Mouse (Mus musculus) thymus, adult 18-20 months (tissue): ENCODE results near the gene Astn2.

Experiments
- DNase-seq, 2 experiments: peaks; one replicate each; pipeline ENCODE4 v3.0.0; 2022; ENCODE audit warnings: mixed read lengths in 2 of 2

Astn2 gene

DNA sequence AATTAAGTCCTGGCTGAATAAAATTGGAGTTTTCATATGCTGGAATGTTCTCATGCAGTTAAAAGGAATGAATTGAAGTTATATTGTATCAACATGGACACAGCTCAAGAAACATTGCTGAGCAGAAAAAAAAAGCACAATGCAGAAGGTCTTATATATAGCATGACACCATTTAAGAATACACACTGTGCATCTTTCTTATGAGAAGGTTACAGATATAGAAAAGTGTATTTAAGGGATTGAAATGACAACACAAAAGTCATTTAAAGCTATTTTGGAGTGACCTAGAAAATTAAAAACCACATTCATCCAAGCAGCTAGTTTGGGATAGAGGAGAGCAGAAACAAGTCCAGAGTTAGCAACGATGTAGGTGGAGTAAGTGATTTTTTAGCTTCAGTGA is 571.4 kb downstream of the Astn2 start:
- DNase-seq: no peak

DNA sequence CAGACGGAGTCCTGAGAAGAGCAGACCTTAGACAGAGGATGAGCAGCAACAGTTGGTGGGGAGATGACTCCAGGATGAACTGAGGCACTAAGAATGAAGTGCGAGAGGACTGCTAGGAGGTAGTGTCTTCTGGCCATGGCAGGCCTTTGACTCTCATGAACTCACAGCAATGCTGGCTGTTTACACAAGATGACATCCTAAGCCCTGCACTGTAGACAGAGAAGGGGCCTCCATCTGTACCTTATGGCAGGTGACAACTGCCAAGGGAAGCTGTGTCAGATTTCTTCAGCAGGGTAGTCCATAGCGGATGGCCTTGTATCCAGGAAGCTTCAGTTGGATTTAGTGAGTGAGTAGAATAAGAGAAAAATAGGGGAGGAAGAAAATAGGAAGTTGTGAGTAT is 572.5 kb downstream of the Astn2 start:
- no peak for DNase-seq

DNA sequence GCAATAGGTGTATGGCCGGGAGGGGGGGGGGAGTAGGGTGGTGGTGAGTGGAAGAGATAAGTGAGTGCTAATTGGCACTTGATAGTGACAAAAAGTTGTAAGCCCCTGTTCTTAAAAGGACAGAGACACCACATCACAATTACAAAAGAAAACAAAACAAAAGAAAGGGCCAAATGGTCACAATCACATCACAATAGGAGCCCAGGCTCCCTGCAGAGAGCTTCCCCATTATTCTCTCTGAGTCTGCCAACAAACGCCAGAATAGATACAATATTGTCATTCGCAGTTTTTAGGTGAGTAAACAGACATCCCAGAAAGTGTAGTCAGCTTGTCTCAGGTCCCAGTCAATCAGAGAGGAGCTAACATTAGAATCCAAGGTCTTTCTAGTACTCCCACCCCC is 573.9 kb downstream of the Astn2 start:
- no peak for DNase-seq

DNA sequence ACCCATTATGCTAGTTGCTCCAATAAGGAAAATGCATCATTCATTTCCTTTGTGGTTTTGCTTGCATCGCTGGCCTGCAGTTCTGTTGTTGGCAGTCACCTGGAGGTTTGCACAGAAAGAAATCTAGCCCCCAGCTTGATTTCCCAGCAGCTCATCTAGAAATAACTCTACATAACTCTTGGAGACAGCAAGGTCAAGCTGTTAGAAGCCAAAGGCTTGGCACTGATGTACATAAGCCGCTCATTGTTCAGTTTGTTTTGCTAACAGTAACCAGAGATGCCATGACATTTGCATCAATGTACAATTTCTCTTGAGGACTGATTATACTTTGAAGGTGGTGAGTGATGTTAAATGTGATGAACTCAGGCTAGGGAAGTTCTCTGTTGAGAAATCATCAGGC is 583.3 kb downstream of the Astn2 start:
- DNase-seq: no peak

DNA sequence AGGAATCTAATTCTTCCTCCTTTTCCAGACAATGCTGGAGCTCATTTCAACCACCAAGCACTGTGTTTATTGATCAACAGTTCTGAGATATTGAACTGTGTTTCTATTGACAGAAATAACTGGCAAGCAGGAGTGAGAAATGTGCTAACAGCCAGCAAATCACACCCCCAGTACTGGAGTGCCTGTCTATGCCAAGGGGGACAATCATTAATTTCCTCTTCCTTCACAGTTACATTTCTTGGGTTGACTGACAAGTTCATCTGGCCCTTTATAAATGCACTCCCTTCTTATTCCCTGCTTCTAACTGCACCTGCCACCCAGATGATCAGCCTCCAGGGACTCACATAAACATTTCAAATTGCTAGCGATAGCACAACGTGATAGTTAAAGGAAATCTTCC is 584.2 kb downstream of the Astn2 start:
- no peak for DNase-seq

DNA sequence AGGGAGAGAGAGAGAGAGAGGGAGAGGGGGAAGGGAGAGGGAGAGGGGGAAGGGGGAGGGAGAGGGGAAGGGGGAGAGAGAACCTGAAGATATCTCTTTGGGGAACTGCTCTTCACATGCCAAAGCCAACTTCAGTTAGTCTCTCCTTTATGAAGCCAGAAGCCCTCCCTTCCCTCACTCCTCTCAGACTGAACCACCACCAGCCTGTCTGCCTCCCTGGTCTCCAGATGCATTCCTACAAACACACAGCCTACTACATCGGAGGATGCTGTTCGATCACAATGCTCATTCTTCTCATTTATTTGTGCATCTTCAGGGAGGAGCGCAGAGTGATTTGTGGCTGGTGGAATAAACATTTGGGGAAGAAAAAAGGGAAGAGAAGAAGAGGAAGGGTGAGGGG is 584.6 kb downstream of the Astn2 start:
- no peak for DNase-seq

DNA sequence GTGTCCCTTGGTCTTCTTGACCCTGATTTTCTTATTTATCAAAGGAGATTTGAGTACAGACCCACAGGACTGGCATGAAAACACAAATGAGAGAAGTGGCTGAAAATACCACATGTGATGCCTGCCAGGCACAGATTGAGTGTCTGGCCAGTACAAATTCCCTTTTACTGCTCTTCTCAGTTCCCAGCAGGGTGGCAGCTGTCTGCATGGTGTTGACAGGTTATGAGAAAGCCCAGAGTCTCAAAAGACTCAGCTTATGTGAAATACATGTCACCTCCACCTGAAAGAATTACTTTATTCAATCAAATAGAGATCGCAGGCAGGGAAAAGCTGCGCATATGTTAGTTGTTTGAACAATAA is 590.3 kb downstream of the Astn2 start:
- no peak for DNase-seq

DNA sequence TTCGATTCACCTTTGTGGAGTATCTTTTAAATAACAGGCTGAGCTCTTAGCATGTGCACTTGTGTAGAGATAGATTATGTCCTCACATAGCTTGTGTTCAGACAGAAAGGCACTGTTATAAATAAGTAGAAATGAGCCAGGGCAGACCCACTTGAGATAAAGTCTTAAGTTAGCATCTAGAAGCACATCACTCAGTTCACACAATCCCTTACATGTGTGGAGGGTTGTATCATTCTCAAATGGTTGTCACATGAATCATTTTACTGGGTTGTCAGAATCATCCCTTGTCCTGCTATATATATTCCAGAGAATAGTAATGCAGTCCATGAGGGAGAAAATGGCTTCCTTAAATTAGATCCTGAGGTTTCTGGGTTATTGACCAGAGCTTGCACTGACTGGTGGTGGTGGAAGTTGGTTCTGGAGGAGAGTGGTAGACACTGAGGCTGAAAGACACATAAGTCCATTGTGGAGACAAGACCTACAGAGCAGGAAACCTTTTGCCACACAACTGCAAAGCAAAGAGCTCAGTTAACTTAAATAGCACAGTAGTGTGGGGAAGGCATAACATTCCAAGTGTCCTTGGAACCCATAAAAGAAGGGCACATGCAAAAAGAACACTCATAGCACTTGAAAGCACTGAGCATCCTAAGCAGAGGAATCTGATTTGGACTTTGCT is 590.8 kb downstream of the Astn2 start:
- no peak for DNase-seq

DNA sequence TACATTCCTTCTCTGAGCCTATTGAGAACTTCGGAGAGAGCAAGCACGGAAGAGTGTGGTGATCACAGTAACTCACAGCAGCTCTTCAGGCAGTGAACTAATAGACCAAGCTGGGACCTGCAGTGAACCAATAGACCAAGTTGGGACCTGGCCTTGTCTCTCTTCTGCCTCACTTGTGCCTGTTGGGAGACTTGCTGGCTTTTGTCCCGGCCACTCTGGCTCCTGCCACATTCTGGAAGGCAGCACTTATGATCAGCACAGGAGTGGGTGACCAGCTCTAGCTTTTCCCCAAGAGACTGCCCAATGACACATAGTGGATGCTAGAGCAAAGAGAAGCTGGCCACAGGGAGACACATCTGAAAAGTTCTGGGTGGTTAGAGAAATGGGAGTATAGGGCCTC is 597.1 kb downstream of the Astn2 start:
- no peak for DNase-seq

DNA sequence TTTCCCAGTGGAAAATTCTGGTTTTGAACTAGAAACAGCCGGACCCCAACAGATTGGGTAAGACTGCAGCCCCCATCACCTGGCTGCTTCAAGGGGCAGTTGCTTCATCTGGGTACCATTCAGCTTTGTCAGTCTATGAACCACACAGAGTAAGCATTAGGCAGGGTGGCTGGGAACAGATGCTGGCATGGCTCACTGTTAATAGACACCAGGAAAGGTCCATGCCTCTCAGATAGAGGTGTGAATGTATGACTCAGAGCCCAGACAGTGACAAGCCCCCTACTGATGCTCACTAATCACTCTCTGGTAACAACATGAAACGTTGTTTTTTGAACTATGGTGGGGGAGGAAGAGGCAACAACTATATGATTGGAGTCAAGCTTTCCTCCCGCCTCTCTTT is 603.2 kb downstream of the Astn2 start:
- DNase-seq: no peak

DNA sequence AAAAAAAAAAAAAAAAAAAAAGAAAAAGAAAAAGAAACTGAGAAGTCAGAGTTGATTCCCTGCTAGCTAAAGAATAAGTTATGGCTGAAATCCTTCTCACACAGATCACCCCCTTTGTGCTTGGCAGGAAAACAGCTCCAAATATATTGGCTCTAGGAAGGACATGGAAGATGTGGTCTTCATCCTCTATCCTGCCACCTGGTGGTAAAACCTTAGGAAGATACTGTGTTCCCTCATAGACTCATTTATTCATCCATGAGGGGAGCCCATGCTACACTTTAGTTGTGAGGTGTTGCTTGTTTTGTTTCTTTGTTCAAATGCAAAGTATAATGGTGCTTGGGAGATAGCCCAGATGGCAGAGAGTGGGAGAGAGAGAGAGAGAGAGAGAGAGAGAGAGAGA is 613.4 kb downstream of the Astn2 start:
- no peak for DNase-seq

DNA sequence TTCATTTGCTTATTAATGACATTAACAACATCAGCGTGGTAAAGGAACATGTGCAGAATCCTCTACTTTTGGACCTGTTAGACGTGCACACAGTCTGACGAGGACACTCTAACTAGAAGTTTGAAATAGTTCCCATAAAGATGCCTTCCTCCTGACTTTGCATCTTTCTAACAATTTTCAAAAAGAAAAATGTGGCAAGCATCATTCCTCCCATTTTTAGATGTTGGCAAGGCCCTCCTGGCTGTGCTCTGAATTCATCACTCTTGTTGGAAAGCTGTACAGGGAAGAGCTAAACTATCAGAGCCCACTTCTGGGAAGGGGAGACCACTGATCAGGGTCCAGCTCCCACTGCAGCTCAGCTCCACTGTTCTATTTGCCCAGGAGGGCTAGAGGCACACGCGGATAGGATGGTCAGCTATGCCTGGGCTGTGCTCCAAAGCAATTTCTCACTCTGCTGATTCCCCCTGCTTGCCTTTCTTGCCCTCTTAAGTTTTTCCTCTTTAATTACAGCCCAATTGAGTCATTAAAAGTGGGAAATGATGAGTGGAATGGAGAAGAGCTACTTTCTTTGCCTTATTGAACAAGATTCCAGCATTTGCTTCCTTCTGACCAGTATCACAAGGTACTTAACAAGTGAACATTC is 630.9 kb downstream of the Astn2 start:
- DNase-seq: no peak

DNA sequence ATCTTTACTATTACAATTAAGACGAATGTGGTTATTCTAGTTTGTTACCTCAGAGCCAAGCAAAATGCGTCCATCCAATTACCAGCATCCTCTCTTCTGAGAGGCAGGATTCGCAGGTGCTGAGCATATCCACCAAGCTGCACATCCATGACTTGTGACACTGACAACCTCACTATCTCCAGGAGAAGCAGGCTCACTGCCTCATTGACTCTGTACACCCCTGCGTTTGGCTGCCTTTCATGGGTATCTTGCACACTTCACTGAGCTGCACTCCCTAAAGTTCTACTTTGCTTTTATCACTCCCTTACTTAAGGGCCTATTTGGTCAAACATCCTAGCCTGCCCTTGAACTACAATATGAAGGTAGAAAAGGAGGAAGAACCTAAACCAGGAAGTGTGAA is 633.5 kb downstream of the Astn2 start:
- DNase-seq: no peak

DNA sequence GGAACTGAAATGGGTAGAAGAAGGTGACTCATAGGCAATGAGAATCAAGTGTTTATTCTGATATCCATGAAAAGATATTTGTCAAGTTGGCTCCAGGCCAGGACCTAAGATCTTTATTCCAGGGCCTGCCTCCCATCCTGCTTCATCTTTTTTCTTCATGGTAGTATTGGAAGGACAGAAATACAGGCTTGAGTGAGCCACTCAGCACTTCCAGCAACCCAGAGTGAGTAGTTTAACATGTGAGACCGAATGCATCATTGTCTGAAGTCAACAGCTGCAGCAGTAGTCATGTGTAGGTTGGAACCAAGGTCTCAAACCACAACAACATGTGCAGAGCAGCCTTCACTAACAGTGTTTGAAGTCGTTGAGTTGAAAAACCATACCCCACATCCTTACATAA is 636.5 kb downstream of the Astn2 start:
- DNase-seq: no peak

DNA sequence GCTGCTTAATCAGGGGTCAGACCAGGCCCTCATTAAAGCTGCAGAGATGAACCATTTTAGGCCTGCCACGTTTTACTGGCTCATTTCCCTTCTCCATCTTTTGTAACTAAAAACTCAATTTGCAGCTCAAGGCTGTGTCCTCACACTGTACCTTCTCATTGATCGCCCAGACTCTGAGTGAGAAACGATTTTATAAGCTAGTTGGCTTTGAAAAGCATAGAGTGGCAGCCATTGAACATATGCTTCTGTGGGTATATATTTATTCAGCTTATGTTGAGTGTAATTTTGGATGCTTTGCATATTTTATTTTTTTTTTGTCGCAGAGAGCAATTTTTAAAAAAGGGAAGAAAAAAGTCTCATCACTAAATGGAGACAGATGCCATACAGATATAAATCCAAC is 637.0 kb downstream of the Astn2 start:
- DNase-seq: no peak

DNA sequence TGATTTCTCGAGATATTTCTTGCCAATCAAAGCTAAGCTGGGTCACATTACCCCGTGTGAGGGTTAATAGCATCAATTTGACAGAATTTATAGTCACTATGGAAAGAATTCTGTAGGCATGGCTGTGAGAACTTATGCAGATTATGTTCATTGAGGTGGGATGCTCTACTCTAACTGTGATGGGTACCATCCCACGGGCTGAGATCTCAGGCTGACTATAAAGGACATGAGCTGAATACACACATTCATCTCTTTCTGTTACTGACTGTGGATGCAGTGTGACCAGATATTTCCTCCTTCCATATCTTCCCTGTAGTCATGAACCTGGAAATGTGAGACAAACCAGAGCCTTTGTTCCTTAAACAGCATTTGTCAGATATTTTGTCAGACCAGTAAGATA is 639.1 kb downstream of the Astn2 start:
- no peak for DNase-seq

DNA sequence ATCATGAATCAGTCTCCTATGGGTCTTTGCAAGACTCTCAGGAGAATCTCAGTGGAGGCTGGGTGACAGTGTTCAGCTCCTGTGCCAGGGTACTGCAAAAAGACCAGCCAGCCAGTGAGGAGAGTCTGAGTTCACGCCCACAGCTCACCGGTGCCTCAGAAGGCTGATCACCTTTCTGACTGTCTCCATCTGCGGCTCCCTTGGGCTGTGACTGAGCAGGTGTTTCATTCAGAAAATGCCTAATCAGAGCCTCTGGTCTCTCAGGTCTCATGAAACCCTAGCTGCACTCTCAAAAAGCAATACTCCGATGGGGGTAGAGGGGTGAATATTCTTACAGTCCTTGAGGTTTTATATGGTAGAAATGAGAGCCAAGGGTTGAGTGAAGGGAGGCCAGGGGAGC is 640.1 kb downstream of the Astn2 start:
- no peak for DNase-seq

DNA sequence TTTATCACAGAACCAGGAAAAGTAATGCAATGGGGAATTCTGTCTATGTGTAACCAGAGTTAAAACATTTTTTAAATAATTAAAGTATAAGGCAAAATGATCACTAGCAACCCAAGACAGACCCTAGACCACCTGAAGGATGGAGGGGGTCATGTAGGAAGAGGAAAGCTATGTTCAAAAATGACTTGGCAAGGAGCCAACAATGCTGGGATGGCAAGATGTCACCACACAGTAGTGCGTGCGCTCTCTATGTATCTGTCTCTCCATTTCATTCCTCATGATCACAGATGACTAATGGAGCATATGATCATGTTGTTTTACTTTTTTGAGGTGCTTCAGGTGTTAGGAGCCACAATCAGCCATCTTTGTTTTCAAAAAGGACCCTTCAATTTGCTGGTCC is 640.6 kb downstream of the Astn2 start:
- DNase-seq: no peak

DNA sequence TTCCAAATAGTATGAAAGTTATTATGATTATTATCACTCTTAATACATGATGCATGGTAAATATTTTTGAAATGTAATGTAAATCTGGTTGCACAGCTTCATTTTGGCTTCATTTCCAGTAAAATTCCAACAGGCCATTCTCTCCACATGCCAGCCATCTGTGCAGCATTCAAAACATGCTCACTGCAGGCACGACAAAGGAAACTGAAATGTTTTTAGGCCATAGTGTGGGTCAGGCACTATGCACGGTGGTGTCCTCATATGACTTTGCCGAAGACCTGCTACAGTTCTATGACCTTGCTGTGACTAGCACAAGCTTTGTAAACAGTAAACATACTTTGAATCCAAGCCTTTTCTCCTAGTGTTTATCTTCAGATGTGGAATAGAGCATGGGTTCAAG is 642.3 kb downstream of the Astn2 start:
- DNase-seq: no peak

DNA sequence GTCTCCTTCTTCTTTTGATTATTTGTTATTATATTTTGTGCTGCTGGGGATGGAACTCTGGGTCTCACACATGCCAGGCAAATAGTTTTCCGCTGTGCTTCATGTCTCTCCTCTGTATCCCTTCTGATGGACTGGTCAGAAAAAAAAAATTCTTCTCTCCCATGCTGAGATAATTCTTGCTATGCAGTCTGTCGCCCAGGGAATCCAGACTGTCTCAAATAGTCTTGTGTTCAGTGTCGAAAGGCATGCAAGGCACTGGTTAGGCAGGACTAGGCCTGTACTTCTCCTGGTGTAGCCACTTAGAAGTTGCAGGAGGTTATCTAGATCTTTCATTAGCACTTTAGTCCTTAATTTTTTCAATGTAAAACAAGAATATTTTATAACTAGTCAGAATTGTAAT is 642.8 kb downstream of the Astn2 start:
- DNase-seq: no peak

DNA sequence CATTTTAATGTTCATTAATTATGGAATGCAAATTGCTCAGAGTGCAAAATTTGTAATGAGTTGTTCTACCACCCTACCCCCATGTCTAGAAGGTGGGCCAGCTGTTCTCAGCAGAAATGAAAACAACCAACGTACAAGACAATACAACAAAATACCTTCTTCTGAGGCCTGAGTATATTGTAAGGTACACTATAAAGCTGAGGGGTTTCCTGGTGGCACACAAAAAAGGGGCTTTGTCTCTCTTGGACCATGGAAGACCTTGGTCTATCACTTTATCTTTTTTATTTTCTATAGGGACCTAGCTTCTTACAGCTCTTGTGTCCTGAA is 645.6 kb downstream of the Astn2 start:
- DNase-seq: no peak

DNA sequence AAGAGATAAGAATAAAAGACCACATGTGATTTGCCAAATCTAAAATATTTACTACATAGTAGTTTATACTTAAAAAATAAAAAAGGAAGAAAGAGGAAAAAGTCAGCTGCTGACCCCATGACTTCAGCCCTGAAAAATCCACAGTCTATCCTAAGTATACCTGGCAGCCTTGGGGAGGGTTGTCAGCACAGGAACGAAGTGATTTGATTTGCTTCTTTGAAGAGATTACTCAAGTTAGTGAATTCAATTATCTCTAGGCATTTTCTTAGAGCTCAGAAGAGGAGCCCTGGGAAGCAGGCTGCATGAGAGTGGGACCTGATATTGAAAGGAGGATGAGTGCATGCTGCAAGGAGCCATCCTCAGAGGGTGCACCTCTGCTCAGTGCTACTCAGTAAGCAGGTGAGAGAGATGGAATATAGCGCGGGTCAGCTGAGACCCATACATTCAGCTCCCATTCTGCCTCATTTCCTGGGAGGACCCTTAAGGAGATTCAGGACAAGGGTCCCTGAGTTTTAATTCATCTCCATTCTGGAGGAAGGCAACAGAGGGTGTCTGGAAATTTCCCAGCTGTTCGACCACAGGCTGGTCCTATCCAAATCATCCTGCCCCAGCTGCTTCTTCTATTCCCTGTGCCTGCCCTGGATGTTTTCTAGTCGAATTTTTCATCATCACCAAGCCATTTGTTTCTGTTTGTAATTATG is 646.1 kb downstream of the Astn2 start:
- no peak for DNase-seq

DNA sequence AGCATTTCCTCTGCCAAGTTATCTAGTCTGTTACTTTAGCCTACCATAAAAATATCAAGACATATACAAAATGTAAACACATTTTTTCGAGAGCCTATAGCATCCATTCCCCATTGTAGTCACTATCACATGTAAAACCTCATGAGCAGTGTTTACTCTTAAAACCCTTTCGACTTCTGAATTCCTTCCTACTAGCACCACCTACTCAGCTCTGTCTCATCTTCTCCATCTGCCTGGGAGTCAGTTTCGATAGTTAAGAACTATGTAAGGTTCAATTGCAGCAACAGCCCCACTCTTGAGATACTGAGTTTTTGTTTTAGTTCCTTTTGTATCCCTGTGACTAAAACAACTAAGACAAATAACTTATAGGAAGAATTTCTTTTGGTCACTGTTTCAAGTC is 651.5 kb downstream of the Astn2 start:
- DNase-seq: no peak

DNA sequence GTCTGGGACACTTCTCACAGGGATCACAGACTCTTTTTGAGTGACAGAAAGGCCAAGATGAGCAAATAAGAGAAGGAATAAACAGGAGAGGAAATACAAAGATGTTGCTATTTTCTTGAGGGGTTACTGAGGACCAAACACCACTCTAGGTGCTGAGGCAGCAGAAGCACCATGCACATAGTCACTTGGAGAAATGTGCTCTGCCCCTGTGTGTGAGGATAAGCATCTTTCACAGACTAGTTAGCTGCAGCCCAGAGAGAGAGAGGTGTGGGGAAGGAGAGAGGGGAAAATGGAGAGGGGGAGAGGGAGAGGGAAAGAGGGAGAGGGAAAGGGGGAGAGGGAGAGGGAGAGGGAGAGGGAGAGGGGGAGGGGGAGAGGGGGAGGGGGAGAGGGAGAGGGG is 659.6 kb downstream of the Astn2 start:
- DNase-seq: no peak

DNA sequence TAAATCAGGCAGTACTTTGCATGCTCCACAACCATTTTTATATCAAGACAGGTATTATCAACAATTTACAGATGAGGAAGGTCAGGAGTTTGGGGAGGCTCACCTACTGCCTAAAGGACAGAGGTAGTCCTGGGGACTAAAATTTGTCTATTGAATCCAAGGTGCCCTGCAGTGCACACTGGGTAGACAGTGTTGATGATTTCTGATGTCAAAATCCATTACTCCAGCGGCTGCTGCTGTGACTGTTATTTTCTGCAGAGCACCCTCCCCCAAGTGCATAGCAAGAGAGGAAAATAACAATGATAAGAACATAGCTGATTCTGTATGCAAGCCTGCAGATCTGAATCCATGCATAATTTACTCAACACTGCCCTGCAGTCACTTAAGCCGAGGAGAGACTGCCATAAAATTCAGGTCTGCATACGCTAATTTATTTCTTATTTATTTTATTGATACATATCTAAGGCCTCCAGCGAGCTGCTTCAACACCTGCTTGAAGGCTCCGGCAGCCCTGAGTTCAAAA is 660.3 kb downstream of the Astn2 start:
- DNase-seq: no peak
